Mouse (Mus musculus): Measurements from ENCODE around the gene Itih3. TPM values are rescaled to one million over a fixed set of nuclear protein-coding genes. Genes with fewer than 3 reads are reported as not detected.
A peak's percentile ranks its signal among the peaks of the same experiment; 100 is the strongest.

The Itih3 gene
- total and polyA plus RNA-seq, 2 experiments from 2014 or later: 5.3 to 6.1 TPM

DNA sequence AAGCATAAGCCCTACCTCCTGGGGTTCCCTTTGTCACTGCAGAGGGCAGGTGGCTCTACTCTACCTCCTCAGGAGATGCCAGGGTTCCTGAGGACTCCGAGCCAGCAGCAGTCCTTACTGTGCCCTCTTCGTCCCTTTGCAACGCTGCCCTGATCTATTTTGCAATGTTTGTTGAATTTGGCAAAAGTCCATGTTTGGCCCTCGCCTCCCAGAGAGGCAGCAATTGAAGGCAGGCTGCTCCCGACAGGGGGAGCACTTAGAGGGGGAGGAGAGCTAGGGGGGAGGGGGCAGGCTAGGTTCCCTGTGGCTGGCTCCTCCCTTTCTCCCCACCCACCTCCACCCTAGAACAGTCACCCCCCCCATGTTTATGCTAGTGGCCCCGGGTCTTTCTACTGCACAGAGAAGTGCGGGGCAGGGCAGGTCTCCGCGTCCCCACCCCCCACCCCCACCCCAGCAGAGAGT is 35.3 kb downstream of the Itih3 start:
- no peaks in the 10 kb centered on the region for H3K9me3 ChIP-seq (ENCODE audit: low read length)
- H3K4me3 ChIP-seq (ENCODE audit: low read depth, low read length): no peak overlapping the region
- TF ChIP-seq CTCF (IDR thresholded peaks at IDR 0.05): peak; percentile 39; the same call in 1 of the 2 replicates
- ATAC-seq (ENCODE audit: low FRiP score) (no peak), DNase-seq (ENCODE audit: low spot score) (no peak)
- WGBS: 19% methylated on average over 9 of the region's 9 CpGs
- no peaks in the 10 kb centered on the region for H3K36me3 ChIP-seq (ENCODE audit: insufficient read depth, low read length)
- H3K27ac ChIP-seq (ENCODE audit: low read depth, low read length): no peak overlapping the region
- H3K9ac ChIP-seq (replicated peaks; ENCODE audit: low read length, poor library complexity, severe bottlenecking): no peak overlapping the region
- no peaks in the 10 kb centered on the region for H3K27me3 ChIP-seq (ENCODE audit: insufficient read depth, low read length)
- H3K4me2 ChIP-seq (ENCODE audit: low read depth, low read length, poor library complexity, severe bottlenecking): no peak overlapping the region
- no peaks in the 10 kb centered on the region for H3K4me1 ChIP-seq (ENCODE audit: insufficient read depth, low read length)

DNA sequence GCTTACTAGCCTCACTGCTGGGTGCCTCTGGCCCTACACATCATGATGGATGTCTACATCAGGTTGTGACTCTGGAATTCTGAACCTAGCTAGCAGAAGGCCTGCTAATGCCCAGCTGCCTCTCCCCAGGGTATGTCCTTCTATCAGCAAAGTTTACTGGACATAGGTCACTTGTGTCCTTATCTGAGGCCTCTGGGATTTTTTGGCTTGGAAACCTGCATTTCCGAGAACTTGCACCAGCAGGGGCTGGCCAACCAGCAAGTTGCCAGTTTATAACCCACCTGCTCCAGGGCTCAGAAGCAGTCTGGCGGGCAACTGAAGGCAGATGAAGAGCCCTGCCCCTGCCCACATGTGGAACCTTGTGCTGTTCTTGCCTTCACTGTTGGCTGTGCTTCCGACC is 37.4 kb downstream of the Itih3 start, which contains the start of gene Itih4:
Gene Itih4 (plus strand): TSS at position 273 of the 400 bp plus-strand sequence.
- ATAC-seq (ENCODE audit: low FRiP score) (no peak), DNase-seq (ENCODE audit: low spot score) (no peak)
- Histone ChIP-seq H3K27me3 (ENCODE audit: insufficient read depth, low read length) (no peaks in the 10 kb centered on the region), H3K4me2 (ENCODE audit: low read depth, low read length, poor library complexity, severe bottlenecking) (no peak within 1 kb of the TSS), H3K4me3 (ENCODE audit: low read depth, low read length) (no peak within 1 kb of the TSS), H3K4me1 (ENCODE audit: insufficient read depth, low read length) (no peaks in the 10 kb centered on the region), H3K9ac (replicated peaks; ENCODE audit: low read length, poor library complexity, severe bottlenecking) (no peak within 1 kb of the TSS), H3K36me3 (ENCODE audit: insufficient read depth, low read length) (no peaks in the 10 kb centered on the region), H3K27ac (ENCODE audit: low read depth, low read length) (no peak within 1 kb of the TSS), H3K9me3 (ENCODE audit: low read length) (no peaks in the 10 kb centered on the region)
- TF ChIP-seq CTCF (IDR thresholded peaks at IDR 0.05): no peak
- WGBS: 87% methylated on average over 3 of the region's 3 CpGs

DNA sequence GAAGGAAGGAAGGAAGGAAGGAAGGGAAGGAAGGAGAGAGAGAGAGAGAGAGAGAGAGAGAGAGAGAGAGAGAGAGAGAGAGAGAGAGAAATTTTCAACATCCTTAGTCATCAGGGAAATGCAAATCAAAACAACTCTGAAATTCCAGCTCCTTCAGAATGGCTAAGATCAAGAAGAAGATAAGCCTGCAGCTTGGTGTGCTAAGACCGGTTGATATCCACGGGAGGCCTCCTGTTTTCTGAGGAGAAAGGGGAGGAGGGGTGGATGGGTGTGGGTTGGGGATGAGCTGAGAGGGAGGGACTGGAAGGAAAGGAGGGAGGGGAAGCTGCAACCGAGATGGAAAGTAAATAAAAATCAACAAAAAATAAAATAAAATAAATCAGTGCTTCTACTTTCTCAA is 38.3 kb downstream of the Itih3 start:
- Histone ChIP-seq H3K27me3 (ENCODE audit: insufficient read depth, low read length) (no peaks in the 10 kb centered on the region), H3K36me3 (ENCODE audit: insufficient read depth, low read length) (no peaks in the 10 kb centered on the region), H3K4me3 (ENCODE audit: low read depth, low read length) (no peak overlapping the region), H3K9ac (replicated peaks; ENCODE audit: low read length, poor library complexity, severe bottlenecking) (no peak overlapping the region), H3K4me1 (ENCODE audit: insufficient read depth, low read length) (no peaks in the 10 kb centered on the region), H3K27ac (ENCODE audit: low read depth, low read length) (no peak overlapping the region), H3K9me3 (ENCODE audit: low read length) (no peaks in the 10 kb centered on the region), H3K4me2 (ENCODE audit: low read depth, low read length, poor library complexity, severe bottlenecking) (no peak overlapping the region)
- 9% methylated on average over 3 of the region's 3 CpGs for WGBS
- ATAC-seq (ENCODE audit: low FRiP score) (no peak), DNase-seq (ENCODE audit: low spot score) (no peak)
- no peak for TF ChIP-seq CTCF (IDR thresholded peaks at IDR 0.05)

DNA sequence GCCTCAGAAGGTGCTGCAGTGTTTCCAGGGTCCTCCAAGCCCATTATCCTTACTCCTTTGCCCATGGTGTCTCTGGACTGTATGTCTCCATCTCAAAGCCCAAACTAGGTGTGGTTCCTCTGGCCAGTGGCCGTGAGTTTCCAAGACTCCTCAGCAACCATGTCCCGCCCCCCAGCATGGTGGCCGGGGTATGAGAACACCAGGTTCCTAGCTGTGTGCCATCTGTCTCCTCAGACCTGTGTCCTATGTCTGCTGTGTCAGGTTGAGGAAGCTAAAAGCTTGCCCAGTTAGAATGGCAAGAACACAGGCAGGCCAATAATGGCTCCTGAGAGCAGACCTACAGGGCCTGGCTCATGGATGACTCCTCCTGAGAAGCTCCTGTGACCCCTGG is 41.8 kb downstream of the Itih3 start:
- H3K27me3 ChIP-seq (ENCODE audit: insufficient read depth, low read length): no peaks in the 10 kb centered on the region
- 89% methylated on average over 3 of the region's 3 CpGs for WGBS
- H3K4me1 ChIP-seq (ENCODE audit: insufficient read depth, low read length): no peaks in the 10 kb centered on the region
- H3K4me2 ChIP-seq (ENCODE audit: low read depth, low read length, poor library complexity, severe bottlenecking): no peak overlapping the region
- ATAC-seq (ENCODE audit: low FRiP score): no peak
- no peak; the same call in 1 of the 2 replicates for TF ChIP-seq CTCF (IDR thresholded peaks at IDR 0.05)
- H3K9me3 ChIP-seq (ENCODE audit: low read length): no peaks in the 10 kb centered on the region
- H3K36me3 ChIP-seq (ENCODE audit: insufficient read depth, low read length): no peaks in the 10 kb centered on the region
- H3K4me3 ChIP-seq (ENCODE audit: low read depth, low read length): no peak overlapping the region
- DNase-seq (ENCODE audit: low spot score): no peak
- H3K27ac ChIP-seq (ENCODE audit: low read depth, low read length): no peak overlapping the region
- H3K9ac ChIP-seq (replicated peaks; ENCODE audit: low read length, poor library complexity, severe bottlenecking): no peak overlapping the region

DNA sequence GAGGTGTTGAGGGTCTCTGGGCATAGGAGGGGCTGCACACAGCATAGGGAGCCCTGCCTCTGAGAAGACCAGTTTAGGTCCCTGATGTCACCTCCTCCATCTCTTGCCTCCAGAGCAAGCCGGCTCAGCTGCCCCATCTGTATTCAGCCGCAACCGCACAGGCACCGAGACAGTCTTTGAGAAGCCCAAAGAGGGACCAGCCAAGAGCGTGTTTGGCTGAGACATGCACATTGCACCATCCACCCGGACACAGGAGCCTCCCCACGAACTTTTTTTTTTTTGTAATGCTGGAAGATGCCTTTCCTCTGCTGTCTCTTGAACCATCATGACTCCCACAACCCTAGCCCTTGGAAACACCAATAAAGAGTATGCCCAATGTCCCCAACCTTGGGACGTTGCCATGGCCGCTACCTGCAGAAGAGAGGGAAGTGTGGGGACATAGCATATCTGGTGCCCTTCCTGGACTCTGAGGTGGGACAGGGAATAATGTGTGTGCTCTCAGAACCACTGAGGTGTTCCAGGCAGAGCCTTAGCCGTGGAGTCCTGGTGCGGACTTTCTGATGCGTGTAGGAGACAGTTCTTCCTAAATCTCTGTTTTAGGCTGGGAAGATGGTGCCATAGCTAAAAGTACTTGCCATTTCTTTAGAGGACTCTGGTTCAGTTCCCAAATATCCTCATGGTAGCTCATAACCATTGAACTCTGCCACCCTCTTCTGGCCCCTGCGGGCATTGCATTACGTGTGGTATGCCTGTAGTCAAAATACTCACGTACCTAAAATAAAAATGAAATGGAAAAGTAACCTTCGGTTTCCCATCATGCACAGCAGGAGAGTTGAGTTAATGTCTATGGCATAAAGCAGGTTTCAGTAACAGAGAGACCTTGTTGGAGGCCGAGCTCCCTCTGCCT is 42.5 kb downstream of the Itih3 start:
- H3K27ac ChIP-seq (ENCODE audit: low read depth, low read length): no peak overlapping the region
- no peak overlapping the region for H3K4me2 ChIP-seq (ENCODE audit: low read depth, low read length, poor library complexity, severe bottlenecking)
- no peaks in the 10 kb centered on the region for H3K27me3 ChIP-seq (ENCODE audit: insufficient read depth, low read length)
- 85% methylated on average over 17 of the region's 17 CpGs for WGBS
- H3K36me3 ChIP-seq (ENCODE audit: insufficient read depth, low read length): 0 out of 2 replicates have a peak, but pooled peaks cover under 1% of the 10 kb centered on the region
- no peaks in the 10 kb centered on the region for H3K4me1 ChIP-seq (ENCODE audit: insufficient read depth, low read length)
- no peak overlapping the region for H3K4me3 ChIP-seq (ENCODE audit: low read depth, low read length)
- H3K9me3 ChIP-seq (ENCODE audit: low read length): no peaks in the 10 kb centered on the region
- H3K9ac ChIP-seq (replicated peaks; ENCODE audit: low read length, poor library complexity, severe bottlenecking): no peak overlapping the region
- DNase-seq (ENCODE audit: low spot score) (no peak), ATAC-seq (ENCODE audit: low FRiP score) (no peak)
- TF ChIP-seq CTCF (IDR thresholded peaks at IDR 0.05): peak; percentile 56

DNA sequence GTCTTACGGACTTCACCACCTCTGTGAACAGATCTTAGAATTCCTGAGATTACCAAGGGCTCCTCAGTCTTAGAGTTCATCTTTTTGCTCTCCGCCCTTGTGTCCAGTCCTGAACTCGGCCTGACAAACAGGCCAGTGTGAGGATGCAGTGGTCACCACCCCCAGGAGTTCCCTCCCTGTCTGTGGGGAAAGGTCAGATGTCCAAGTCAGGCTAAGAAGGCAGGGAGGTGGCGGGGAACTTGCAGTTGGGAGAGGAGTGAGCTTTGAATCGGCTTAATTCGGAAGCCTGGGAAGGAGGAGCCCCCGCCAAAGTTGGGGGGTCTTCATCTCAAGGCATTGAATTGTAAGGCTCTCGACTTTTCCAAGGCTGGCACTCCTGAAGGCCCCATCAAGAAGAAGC is 43.3 kb downstream of the Itih3 start:
- H3K4me2 ChIP-seq (ENCODE audit: low read depth, low read length, poor library complexity, severe bottlenecking): no peak overlapping the region
- no peaks in the 10 kb centered on the region for H3K4me1 ChIP-seq (ENCODE audit: insufficient read depth, low read length)
- no peak overlapping the region for H3K9ac ChIP-seq (replicated peaks; ENCODE audit: low read length, poor library complexity, severe bottlenecking)
- no peak overlapping the region for H3K4me3 ChIP-seq (ENCODE audit: low read depth, low read length)
- no peaks in the 10 kb centered on the region for H3K9me3 ChIP-seq (ENCODE audit: low read length)
- ATAC-seq (ENCODE audit: low FRiP score) (no peak), DNase-seq (ENCODE audit: low spot score) (no peak)
- 84% methylated on average over 8 of the region's 8 CpGs for WGBS
- H3K27me3 ChIP-seq (ENCODE audit: insufficient read depth, low read length): no peaks in the 10 kb centered on the region
- TF ChIP-seq CTCF (IDR thresholded peaks at IDR 0.05): no peak
- peaks cover 4% of the 10 kb centered on the region; the same call in 1 of the 2 replicates for H3K36me3 ChIP-seq (ENCODE audit: insufficient read depth, low read length)
- H3K27ac ChIP-seq (ENCODE audit: low read depth, low read length): no peak overlapping the region

Measured in midbrain, postnatal 0 days (tissue).